Mouse (Mus musculus) urinary bladder, postnatal 10 days (tissue): ENCODE results near the gene Ppfibp2.

Experiments used
- DNase-seq: peaks from one replicate; pipeline ENCODE4 v3.0.0; 2022; ENCODE audit warnings: low spot score

The Ppfibp2 gene

DNA sequence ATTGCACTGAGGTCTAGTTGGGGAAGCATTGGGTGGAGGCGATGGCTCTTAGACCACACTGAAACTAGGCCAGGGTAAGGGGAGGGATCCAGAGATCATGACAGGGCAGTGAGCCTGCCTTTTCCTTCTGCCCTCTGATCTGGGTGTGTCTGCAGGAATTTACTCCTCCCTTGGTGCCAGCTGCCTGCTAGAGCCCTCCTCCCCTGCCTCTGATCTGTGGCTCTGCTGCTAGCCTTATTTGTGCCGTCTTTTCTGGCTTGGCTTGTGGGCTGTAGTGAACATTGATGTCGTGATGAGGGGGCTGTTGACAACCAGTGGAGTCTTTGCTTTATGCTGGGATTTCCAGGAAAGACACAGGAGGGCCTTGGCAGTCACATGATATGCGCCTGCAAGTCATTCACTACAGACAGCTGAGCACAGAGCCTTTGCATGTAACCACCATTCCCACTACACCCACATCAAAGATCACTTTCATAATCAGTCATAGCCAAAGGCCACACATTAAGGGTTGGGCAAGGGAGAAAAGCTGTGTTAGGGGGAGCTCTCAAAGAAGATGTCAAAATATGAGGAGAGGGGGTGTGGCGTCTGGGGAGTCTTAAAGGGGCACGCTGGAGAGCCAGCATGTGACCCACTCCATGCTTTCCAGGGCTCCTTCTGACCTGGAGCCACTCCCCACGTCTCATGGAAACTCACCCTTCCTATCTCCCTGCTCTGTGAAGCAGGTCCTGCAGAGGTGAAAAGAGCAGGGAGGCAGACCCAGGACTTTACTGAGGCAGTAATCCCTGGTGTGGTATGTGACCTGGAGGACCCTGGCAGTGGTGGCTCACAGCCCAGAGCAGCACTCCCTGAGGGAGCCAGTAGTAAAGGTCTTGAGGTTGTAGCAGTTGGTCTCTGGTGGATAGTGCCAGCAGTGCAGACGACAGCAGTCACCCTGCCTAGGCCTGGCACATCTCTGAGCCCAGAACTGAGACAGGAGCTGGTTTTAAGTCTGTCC is 69.4 kb downstream of the Ppfibp2 start:
- DNase-seq = no peak

- DNase-seq = no peak
Measured at GRCm38 (mm10) chr7:107665221-107665585, 70.2 kb downstream of the Ppfibp2 start.

- no peak for DNase-seq
Measured at GRCm38 (mm10) chr7:107665586-107666261, 70.7 kb downstream of the Ppfibp2 start.

- no peak for DNase-seq
Measured at GRCm38 (mm10) chr7:107666262-107666902, 71.4 kb downstream of the Ppfibp2 start.

- no peak for DNase-seq
Measured at GRCm38 (mm10) chr7:107668514-107668913, 73.5 kb downstream of the Ppfibp2 start.

GRCm38 (mm10) chr7:107675224-107675623 is 80.2 kb downstream of the Ppfibp2 start:
- no peak for DNase-seq

GRCm38 (mm10) chr7:107680151-107680852 is 85.3 kb downstream of the Ppfibp2 start:
- DNase-seq = no peak

GRCm38 (mm10) chr7:107681306-107681705 is 86.3 kb downstream of the Ppfibp2 start:
- DNase-seq = no peak

DNA sequence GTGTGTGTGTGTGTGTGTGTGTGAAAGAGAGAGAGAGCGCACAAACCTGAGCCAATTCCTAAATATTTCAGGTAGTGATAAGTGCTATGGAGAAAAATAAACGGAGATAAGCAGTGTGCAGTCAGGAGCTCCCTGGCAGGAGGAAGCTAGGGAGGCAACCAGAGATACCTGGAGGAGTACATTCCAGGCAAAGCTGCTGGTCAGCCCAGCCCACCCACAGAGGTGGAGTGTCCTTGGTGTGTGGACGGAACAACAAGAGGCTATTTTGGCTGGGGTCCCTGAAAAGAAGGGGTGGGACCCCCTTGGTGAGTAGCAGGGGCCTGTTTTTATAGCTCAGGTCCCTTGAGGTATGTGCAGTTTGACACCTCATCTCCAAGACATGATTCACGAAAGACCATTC is 88.2 kb downstream of the Ppfibp2 start:
- DNase-seq = no peak

GRCm38 (mm10) chr7:107683622-107684021 is 88.6 kb downstream of the Ppfibp2 start:
- DNase-seq = no peak

GRCm38 (mm10) chr7:107685238-107685954 is 90.4 kb downstream of the Ppfibp2 start:
- DNase-seq = no peak

DNA sequence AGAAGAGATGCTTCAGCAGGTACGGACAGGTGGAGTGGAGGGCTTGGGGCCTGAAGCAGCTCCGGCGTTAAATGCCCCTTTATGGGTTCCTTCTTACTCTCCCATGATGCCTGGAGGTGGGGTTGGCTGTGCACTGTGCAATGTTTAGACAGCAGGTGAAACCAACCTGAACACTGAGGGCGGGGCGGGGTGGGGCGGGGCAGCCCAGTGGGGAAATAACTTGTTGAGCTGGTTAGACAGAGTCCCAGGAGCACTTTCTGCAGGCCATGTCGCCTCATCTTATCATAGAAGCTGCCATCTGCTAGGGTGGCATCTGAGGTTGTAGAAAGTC is 90.9 kb downstream of the Ppfibp2 start:
- no peak for DNase-seq

DNA sequence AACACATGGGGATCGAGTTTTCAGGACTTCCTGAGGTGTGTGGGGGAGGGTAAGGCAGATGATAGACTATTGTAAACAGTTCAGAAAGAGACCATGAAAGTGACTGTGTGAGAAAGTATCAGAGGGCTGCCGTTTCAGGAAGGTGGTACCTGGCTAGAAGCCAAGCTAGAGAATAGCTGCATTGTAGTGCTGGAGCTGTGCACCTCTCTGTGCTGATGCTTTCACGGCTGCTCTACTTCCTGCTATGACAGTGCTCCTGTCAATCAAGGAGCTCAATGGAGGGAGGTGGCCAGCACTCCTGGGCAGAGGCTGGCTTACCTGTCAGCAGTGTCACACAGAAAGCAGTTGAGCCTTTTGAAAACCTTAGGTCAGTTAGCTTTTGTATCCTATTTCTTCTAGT is 92.4 kb downstream of the Ppfibp2 start:
- no peak for DNase-seq

DNA sequence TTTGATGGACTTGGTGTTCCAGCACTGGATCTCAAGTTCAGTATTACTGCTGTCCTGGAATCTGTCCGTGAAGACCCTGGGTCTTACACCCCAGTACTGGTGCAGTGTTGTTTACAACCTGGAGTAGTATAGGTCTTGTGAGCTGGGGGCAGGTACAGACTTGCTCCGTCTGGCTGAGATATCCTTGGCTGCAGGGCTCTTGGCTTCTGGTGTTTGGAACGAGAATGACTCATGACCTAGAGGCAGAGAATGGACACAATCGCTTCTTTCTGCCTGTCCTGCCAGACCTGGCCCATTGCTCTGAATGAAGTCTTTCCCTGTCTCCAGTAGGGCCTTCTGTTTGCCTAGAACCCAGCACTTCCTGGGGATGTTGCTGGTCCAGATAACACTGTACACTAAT is 93.0 kb downstream of the Ppfibp2 start:
- no peak for DNase-seq

DNA sequence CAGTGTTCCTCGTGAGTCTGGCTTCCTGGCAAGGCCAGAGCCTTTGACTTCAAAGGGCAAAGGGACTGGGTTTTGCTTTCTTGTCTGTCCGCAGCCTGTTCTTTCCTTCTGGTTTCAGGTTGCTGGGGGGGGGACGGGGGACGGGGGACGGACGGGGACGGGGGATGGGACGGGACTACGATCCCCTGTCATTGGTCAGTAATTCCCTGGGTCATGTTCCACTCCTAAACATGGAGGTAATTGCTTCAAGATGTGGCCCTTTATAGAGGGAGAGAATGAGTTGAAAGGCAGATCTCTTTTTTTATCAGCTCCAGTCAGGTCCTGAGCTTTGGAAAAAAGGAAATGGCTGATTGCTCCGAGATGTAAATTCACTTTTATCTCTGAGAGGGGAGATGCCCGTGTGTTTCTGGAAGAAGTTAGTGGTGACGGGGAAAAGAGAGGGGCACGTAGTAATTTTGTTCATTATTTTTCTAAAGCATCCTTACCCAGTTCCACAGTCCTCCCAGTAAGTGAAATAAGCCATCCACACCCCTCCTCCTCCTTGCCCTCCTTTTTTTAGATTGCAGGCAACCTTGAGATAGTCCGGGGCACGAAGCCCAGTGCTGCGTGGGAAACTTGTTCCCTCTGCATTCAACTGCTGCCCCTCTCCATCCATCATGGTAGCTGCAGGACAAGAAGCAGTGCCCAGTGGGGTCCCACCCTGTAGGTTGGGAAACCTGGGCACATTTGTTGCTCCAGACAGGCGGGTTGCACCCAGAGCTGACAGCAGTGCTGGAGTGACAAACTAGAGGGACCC is 95.6 kb downstream of the Ppfibp2 start:
- no peak for DNase-seq

DNA sequence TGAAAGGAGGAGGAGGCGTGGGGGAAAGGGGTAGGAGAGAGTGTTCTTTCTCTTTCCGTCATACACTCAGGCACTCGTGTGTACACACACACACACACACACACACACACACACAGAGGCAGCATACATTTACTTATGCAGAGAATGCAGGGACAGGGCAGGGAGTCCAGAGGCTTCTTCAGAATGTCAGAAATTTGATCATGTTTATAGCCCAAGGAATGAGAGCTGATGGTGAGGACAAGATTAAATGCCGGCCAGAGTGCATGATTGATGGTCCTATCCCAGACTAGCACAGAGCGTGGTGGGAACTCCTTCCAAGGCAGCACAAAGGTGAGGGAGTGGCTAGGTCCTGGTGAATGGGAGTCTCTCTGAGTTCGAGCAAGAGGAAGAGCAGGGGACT is 96.5 kb downstream of the Ppfibp2 start:
- no peak for DNase-seq

- no peak for DNase-seq
Measured at GRCm38 (mm10) chr7:107694254-107694947, 99.4 kb downstream of the Ppfibp2 start.

GRCm38 (mm10) chr7:107697066-107697465 is 102.1 kb downstream of the Ppfibp2 start:
- no peak for DNase-seq

DNA sequence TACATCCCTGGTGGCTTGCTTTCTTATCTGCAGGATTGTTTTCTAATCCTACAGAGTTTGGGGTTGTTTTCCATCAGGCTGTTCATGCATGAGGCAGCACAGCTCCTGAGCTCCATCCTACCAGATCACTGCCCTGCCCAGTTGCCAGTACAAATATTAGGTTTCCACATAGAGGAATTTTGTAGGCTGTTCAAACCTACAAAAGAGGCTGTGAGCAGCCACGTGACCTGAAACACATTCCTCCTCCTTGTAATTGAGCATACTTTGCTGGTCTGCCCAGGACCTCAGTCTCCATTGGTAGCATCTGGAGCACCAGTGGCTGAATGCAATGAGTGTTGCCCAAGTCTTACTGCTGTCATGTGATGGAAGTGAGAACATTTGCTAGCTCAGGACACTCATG is 104.9 kb downstream of the Ppfibp2 start:
- DNase-seq = no peak

DNA sequence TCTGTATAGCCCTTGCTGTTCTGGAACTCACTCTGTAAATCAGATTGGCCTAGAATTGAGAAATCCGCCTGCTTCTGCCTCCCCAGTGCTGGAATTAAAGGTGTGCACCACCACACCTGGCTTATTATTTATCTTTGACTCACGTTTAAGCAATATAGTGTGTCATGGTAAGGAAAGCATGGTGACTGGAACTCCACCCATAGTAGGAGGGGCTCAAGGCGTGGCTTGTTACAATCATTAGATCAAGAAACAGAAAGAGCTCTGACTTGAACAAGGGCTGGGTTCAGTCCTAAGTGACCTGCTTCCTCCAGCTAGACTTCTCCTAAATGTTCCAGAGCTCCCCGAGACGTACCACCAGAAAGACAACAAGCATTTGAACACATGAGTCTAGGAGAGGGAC is 105.6 kb downstream of the Ppfibp2 start:
- DNase-seq = no peak
